ENCODE assay signal across 8 mouse cellular contexts in the genomic region with DNA sequence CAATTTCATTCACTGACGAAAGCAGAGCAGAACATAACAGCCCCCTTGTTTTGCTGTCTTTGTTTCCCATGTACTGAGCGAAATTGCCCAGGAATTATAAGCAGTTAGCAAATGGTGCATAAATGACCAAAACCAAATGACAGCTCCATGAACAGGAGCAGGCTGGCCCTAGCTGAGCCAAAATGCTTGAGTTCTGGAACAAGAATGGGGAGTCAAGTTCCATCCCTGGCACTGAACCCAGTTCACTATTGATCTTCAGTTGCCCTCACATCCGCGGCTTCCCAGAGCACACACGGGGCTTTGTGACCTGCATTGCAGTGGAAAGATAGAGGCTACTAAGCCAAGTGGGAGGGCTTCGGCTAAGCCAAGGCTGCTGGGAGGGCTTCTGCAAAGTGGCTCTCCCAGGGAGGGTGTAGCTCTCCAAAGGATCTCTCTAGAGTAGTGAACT. TPM values are rescaled to one million over a fixed set of nuclear protein-coding genes. Genes with fewer than 3 reads are reported as not detected.
DNase-seq lines count a peak whose midpoint lies in the region; ATAC-seq and TF ChIP-seq lines count a peak whose summit lies in the region.
"Had no signal": no experiment of that assay in that cellular context is flagged by ENCODE, and none has a peak within 500 bp of the region (broad histone marks: within the 10 kb centered on the region; RNA-seq: fewer than 3 reads in every experiment).

No protein-coding gene starts in this region.

- TF ChIP-seq EP300 in lung, postnatal 0 days (IDR thresholded peaks at IDR 0.05): no peak

- WGBS in liver, adult 2 months: 28% methylated on average over 6 of the region's 6 CpGs
- WGBS in liver, embryonic 12.5 days (ENCODE audit: insufficient replicate concordance): 65% methylated on average over 6 of the region's 6 CpGs
- WGBS in heart, embryonic 15.5 days: 57% methylated on average over 6 of the region's 6 CpGs
- WGBS in lung, postnatal 0 days: 30% methylated on average over 6 of the region's 6 CpGs

- no peak for ATAC-seq in liver, embryonic 12.5 days
- no peak for ATAC-seq in heart, embryonic 15.5 days (replicated peaks; ENCODE audit: insufficient number of reproducible peaks, insufficient read depth, low FRiP score, low read depth)
- ATAC-seq in lung, postnatal 0 days: peak; percentile 64

- no peak for TF ChIP-seq POLR2A in liver, adult 2 months (IDR thresholded peaks at IDR 0.05; ENCODE audit: extremely low read depth, insufficient read depth, low read length)
- TF ChIP-seq POLR2A in cortical plate, adult 2 months (IDR thresholded peaks at IDR 0.05; ENCODE audit: extremely low read depth, insufficient read depth, low read length): no peak

- no peak for TF ChIP-seq CTCF in liver, adult 2 months (IDR thresholded peaks at IDR 0.05; ENCODE audit: low read depth, low read length)
- no peak for TF ChIP-seq CTCF in cortical plate, adult 2 months (IDR thresholded peaks at IDR 0.05; ENCODE audit: extremely low read depth, insufficient read depth, low read length)
- no peak for TF ChIP-seq CTCF in lung, postnatal 0 days (IDR thresholded peaks at IDR 0.05)

- H3K27ac ChIP-seq in liver, adult 2 months (replicated peaks; ENCODE audit: insufficient read depth, low read depth, low read length): no peak overlapping the region
- H3K27ac ChIP-seq in liver, embryonic 12.5 days: no peak overlapping the region
- peak overlapping the region; percentile 48; the same call in 1 of the 2 replicates for H3K27ac ChIP-seq in cortical plate, adult 2 months (ENCODE audit: insufficient read depth, low read length)
- peak overlapping the region; percentile 35 for H3K27ac ChIP-seq in heart, embryonic 15.5 days
- H3K27ac ChIP-seq in lung, postnatal 0 days (ENCODE audit: low read length): peak overlapping the region; percentile 60
- H3K27ac ChIP-seq: heart, adult 2 months had no signal

- no peaks in the 10 kb centered on the region for H3K36me3 ChIP-seq in liver, adult 2 months (ENCODE audit: control insufficient read depth, insufficient read depth, low read length)
- H3K36me3 ChIP-seq in liver, embryonic 12.5 days: no peaks in the 10 kb centered on the region
- no peaks in the 10 kb centered on the region for H3K36me3 ChIP-seq in heart, embryonic 15.5 days
- no peaks in the 10 kb centered on the region for H3K36me3 ChIP-seq in lung, postnatal 0 days (ENCODE audit: insufficient read depth, low read length)

- no peak overlapping the region for H3K9ac ChIP-seq in liver, adult 2 months (ENCODE audit: low read depth, low read length)
- no peak overlapping the region for H3K9ac ChIP-seq in liver, embryonic 12.5 days
- no peak overlapping the region for H3K9ac ChIP-seq in heart, embryonic 15.5 days
- no peak overlapping the region for H3K9ac ChIP-seq in lung, postnatal 0 days (replicated peaks; ENCODE audit: low read depth)

- no peaks in the 10 kb centered on the region for H3K79me2 ChIP-seq in liver, adult 2 months (ENCODE audit: control insufficient read depth, insufficient read depth, low read length)

- H3K4me2 ChIP-seq in liver, embryonic 12.5 days: no peak overlapping the region
- no peak overlapping the region for H3K4me2 ChIP-seq in heart, embryonic 15.5 days
- H3K4me2 ChIP-seq in lung, postnatal 0 days (replicated peaks; ENCODE audit: low read depth, low read length): no peak overlapping the region

- H3K4me3 ChIP-seq in liver, adult 2 months (ENCODE audit: insufficient read depth, low read depth, low read length): no peak overlapping the region
- H3K4me3 ChIP-seq in liver, embryonic 12.5 days: no peak overlapping the region
- H3K4me3 ChIP-seq in cortical plate, adult 2 months (ENCODE audit: insufficient read depth, low read length): no peak overlapping the region
- H3K4me3 ChIP-seq in heart, embryonic 15.5 days: no peak overlapping the region
- H3K4me3 ChIP-seq in lung, postnatal 0 days (ENCODE audit: low read depth, low read length): no peak overlapping the region
- H3K4me3 ChIP-seq: heart, adult 2 months had no signal

- peaks cover 6% of the 10 kb centered on the region for H3K4me1 ChIP-seq in liver, adult 2 months (ENCODE audit: control insufficient read depth, insufficient read depth, low read length)
- H3K4me1 ChIP-seq in liver, embryonic 12.5 days: 0 out of 2 replicates have a peak, but pooled peaks cover 3% of the 10 kb centered on the region
- peaks cover 3% of the 10 kb centered on the region; the same call in 1 of the 2 replicates for H3K4me1 ChIP-seq in cortical plate, adult 2 months (ENCODE audit: control insufficient read depth, insufficient read depth, low read length)
- H3K4me1 ChIP-seq in heart, embryonic 15.5 days (replicated peaks): 0 out of 2 replicates have a peak, but pooled peaks cover 8% of the 10 kb centered on the region
- peaks cover 11% of the 10 kb centered on the region; the same call in 1 of the 2 replicates for H3K4me1 ChIP-seq in lung, postnatal 0 days (ENCODE audit: insufficient read depth, low read depth, low read length)

- DNase-seq in liver, adult 2 months (ENCODE audit: extremely low read depth, low read depth, low spot score): peak; percentile 88
- peak; percentile 59 for DNase-seq in lung, postnatal 0 days (ENCODE audit: low spot score)
- DNase-seq in spleen, adult 12 weeks (ENCODE audit: low spot score): no peak
- DNase-seq in kidney, adult 9 months: no peak

- H3K9me3 ChIP-seq in liver, embryonic 12.5 days (replicated peaks): no peaks in the 10 kb centered on the region
- H3K9me3 ChIP-seq in heart, embryonic 15.5 days (replicated peaks): no peaks in the 10 kb centered on the region
- H3K9me3 ChIP-seq in lung, postnatal 0 days (ENCODE audit: low read length): no peaks in the 10 kb centered on the region

- no peaks in the 10 kb centered on the region; the same call in 1 of the 2 replicates for H3K27me3 ChIP-seq in liver, adult 2 months (ENCODE audit: control insufficient read depth, insufficient read depth, low read length)
- H3K27me3 ChIP-seq in liver, embryonic 12.5 days (replicated peaks): no peaks in the 10 kb centered on the region
- H3K27me3 ChIP-seq in heart, embryonic 15.5 days: no peaks in the 10 kb centered on the region
- H3K27me3 ChIP-seq in lung, postnatal 0 days (replicated peaks; ENCODE audit: insufficient read depth, low read length): no peaks in the 10 kb centered on the region

RNA-seq across cellular contexts. Expression of a gene that starts 19.1 kb away (rescaled TPM):
- total RNA-seq in liver, adult 2 months (2014; rRNA removed): not detected in 2 replicates
- not detected in 2 replicates for polyA plus RNA-seq in liver, adult 2 months (2012; rRNA removed)
- polyA plus RNA-seq in liver, embryonic 12.5 days (2016; fragmentation: Nextera tagmentation; extraction: Ambion mirVana): not detected in 2 replicates
- 0.09 TPM in 1 of 2 replicates, not detected in the other for polyA plus RNA-seq in cortical plate, adult 2 months (2012; rRNA removed)
- not detected in 2 replicates for polyA plus RNA-seq in heart, embryonic 15.5 days (2015; fragmentation: Nextera tagmentation; extraction: Ambion mirVana)
- not detected in 2 replicates for polyA plus RNA-seq in lung, postnatal 0 days (2015; fragmentation: Nextera tagmentation; extraction: Ambion mirVana)
- total RNA-seq: heart, adult 2 months had no signal
- polyA plus RNA-seq: heart, adult 2 months had no signal

Comparison
In these comparisons a context has a peak if more than half of its experiments do, and no peak if none do; other contexts are left out.
1. DNase-seq: peak in liver, adult 2 months (single experiment) and lung, postnatal 0 days (single experiment); none in spleen, adult 12 weeks (single experiment) and kidney, adult 9 months (single experiment).
2. H3K27ac ChIP-seq: peak in cortical plate, adult 2 months (single experiment), heart, embryonic 15.5 days (single experiment) and lung, postnatal 0 days (single experiment); none in liver, adult 2 months (single experiment) and liver, embryonic 12.5 days (single experiment).